Mouse (Mus musculus) cerebellum, adult 9-10 months (tissue): Measurements from ENCODE around the gene Pced1b.

Experiments used
- DNase-seq: peaks from one replicate; pipeline ENCODE4 v3.0.0; 2022

Pced1b gene

DNA sequence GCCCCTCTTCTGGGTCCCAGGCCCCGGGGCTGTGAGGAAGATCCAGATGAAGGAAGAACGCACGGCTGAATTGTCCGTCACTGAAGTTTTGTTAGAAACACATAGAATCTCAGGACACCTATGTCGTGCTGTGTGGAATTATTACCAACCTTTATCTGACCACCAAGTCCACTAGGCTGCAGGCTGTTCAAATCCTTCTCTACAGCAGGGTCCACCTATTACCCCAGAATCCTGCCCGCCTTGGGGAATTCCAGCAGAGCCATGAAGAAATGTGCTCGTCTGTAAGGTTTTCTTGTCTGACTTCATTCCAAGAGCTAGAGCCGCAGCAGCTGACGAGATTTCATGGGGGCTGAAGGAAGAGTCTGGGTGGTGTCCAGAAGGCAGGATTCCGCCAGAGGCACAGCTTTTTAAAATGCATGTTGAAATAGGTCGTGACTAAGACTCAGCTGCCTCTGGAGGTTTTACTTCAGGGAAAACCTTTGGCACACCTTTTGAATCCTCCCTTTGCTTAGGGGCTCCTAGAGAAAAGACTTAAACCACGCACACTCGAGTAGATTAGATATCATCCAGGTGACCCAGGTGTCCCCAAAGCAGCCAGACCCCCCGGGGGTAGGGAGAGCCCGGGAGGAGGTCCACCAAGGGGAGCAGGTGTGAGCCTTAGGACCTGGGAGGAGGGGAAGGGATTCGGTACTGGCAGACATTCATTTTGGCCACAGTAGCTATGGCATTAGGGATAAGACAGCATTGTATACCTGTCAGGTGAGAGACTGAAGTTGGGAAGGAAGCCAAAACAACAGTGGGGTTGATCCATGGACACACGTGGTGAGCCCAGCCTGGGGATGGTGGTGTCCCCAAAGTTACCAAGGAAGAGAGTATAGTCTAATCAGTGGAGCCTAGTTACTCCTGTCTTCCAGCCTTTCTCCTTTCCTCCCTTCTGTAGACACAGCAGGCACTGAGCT lies 160.9 kb downstream of the Pced1b start:
- no peak for DNase-seq

DNA sequence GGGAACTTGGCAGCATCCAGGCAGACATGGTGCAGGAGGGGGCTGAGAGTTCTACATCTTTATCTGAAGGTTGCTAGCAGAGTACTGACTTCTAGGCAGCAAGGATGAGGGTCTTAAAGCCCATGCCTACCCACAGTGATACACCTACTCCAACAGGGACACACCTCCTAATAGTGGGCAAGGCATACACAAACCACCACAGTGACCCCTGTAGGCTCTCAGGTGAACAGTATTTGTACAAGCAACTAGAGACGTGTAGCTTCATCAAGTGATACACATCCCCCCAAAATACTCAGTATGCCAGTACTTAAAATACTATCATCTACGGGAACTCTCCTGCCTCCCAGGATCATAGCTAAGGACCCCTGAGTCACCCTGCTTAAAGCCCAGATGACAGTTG lies 164.2 kb downstream of the Pced1b start:
- no peak for DNase-seq

DNA sequence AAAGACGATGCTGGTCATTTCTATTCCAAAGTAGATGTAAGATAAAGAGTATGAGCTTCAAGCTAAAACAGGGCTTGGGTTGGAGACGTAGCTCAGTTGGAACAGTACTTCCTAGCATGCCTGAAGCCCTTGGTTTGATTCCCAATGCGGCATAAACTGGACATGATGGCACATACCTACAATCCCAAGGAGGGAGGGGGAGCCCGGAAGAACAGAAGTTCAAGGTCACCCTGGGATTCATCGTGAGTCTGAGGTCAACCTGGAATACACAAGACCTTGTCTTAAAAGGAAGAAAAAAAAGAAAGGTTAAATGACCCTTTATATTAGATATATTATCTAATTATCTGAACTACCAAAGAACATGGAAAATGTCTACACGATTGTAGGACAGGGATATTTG lies 164.8 kb downstream of the Pced1b start:
- DNase-seq: no peak

DNA sequence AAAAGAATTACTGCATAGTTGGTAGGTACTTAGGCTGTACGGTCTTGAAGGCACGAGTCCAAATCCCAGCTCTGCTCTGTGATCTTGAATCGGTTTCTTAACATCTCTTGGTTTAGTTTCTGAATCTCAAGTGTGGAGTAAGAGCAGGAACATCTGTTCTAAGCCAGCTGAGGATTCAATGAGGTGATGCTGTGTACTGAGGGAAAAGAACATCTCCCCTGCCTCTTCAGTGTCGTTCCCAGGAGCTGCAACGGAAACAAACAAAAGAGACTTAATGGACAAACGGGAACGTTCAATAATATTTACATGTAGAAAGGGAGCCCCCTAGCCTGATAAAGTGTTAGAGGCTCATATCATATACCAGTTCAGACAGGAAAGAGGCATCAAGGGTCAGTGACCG lies 165.4 kb downstream of the Pced1b start:
- DNase-seq: no peak

DNA sequence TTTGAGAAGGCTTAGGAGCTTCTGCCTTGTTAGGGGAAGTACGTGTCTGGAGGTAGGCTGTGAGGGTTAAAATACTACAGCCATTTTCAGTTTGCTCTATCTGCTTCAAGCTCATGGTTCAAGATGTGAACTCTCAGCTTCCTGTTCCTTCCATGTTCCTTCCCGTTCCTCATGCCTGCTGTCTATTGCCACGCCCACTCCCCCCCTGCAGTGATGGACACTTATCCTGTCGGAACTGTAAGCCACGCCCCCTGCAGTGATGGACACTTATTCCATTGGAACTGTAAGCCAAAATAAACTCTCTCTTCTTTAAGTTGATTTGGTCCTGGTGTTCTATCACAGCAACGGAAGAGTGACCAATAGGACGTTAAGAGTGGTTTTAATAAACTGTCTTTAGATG lies 166.0 kb downstream of the Pced1b start:
- no peak for DNase-seq

DNA sequence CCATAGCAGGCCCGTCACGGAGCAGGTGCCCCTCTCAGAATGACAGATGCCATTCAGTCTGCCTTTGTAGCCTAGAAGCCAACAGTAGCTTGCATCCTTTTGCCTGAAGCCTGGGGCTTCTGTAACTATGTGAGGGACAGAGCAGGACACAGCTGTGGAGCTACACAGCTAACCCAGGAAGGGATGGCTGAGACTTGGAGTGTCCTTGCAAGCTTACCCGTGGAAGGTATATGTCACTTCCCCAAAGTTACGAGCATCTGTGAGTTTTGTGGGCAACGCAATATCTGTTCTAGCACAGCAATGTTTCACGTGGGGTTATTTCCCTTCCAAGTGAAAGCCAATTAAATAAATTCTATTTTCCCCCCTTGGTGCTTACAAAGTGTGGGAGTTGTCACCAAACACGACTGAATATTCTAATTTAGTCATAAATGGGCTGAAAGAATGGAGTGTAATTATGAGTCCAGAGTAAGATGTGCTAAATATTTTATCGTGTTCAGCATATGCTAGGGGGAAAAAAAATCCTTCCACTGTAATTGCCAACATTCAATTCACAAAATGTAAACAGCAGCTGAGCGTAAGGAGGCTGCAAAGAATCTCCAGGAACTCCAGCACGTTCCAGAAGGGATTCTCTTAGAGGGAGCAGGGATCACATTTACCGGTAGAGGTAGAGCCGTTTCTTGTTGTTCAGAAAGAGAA lies 168.0 kb downstream of the Pced1b start:
- no peak for DNase-seq

DNA sequence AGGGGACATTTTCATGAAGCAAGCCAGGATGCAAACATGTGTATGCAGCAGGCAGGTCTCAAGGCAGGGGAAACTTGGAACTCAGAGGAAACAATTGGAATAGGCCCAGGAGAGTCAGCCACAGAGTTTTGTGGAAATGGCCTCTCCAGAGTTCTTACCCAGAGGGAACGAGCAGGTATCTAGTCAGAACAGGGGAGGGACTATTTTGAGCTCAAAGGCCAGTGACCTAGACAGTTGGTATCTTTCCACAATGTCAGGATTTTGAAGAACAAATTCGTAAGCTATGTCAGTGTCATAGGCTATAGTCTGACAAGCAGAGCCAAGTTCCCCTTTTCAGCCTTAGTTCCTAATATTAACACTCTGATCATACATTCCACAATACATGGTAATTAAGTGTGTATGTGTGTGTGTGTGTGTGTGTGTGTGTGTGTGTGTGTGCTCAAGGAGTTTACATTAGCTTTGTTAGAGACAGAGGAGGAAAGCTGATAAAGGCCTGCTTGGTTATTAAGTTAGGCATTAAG lies 168.6 kb downstream of the Pced1b start:
- no peak for DNase-seq

DNA sequence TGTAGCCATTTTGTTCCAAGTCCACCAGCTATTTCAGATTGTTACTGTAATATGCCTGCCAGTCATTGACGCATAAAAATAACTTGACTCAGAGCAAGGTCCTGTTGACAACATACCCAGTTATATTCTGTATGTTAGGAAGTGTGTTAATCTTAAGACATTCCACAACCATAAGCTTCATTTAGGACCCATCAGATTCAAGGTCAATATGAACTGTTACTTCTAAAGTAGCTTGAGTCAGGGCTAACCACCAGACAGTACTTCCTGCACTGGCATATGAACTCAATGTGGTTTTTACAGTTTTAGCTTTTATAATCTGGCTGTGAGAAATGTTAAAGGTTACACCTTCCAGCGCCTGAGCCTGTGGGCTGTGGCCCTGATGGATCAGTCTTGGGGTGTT lies 173.4 kb downstream of the Pced1b start:
- DNase-seq: no peak

DNA sequence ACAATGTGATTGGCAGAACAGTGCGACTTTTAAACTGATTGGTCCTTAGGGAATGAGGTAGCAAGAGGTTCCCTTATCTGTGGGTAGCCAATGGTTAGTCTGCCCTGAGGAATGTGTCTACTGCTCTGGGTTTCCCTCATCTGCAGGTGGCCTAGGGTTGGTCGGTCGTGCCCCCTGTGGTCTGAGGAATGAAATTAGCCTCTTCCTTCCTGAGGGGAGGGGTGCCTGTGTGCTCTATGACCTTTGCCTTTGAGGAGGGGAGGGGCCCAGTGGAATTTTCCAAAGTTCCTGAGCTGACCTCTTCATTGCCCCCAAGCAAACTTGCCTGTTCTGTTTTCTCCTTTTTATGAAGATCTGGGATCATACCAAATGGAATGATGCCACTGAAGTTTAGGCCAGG lies 174.6 kb downstream of the Pced1b start:
- no peak for DNase-seq

DNA sequence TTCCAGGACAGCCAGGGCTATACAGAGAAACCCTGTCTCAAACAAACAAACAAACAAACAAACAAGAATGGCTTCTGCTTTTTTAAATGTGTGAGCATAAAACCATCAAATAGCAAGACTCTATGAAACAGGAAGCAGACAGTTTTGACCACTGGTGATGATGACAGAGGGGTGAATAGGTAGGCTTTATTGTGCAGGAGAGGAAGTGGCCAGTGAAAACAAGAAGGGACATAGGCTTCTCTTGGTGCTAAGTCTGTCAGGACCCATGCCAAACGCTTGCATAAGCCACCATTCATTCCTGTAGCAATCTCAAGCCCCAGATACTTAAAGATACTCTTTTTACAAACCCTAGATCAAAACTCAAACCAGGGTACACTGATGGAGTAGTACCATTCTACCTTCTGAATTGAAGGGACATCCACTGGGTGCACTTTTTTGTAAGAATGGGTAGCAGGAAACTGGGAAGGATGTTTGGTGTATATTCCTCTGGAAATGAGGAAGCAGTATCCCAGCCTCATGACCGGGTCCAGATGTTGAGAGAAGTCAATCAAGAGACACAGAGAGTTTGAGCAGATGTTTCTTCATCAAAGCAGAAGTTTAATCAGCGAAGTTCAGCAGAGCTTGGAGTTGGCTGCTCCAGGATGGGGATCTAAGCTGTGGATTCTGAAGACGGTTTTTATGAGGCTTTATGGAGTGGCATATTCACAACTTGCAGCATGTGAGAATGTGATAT lies 175.5 kb downstream of the Pced1b start:
- DNase-seq: no peak

DNA sequence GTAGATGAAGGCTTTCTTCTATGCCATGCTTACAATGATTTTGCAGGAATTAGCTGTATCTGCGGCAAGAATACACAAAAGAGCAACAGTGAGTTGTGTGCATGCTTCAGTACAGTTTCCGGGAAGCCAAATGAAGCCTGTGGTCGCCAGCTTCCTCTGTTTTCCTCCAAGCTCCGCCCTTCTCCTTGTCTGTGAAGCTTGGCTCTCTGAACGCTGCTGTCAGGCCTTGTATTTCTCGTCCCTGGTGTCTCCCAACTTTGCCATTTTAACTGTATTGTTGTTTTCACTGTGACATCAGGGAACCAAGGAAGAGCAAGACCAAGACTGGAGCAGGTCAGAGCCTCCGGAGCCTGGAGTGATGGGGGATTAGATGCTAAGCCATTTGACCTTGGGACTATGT lies 177.5 kb downstream of the Pced1b start:
- DNase-seq: no peak

DNA sequence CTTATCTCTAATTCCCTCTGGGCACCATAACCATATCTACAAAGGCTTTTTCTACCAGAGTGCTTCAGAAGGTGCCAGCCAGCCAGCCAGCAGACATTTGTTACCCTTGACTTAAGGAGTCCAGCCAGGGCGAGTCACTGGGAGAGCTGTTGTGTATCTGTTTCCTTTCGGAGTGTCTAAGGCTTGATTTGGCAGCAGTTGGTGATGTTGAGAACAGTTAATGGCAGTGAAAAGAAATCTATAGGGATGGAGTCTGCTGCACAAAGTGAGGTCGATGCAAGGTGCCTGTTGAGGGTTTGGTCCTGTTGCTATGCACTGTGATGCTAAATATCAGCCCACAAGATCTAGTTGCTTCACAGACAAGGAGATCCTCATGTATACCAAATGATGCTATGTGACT lies 178.1 kb downstream of the Pced1b start:
- no peak for DNase-seq

DNA sequence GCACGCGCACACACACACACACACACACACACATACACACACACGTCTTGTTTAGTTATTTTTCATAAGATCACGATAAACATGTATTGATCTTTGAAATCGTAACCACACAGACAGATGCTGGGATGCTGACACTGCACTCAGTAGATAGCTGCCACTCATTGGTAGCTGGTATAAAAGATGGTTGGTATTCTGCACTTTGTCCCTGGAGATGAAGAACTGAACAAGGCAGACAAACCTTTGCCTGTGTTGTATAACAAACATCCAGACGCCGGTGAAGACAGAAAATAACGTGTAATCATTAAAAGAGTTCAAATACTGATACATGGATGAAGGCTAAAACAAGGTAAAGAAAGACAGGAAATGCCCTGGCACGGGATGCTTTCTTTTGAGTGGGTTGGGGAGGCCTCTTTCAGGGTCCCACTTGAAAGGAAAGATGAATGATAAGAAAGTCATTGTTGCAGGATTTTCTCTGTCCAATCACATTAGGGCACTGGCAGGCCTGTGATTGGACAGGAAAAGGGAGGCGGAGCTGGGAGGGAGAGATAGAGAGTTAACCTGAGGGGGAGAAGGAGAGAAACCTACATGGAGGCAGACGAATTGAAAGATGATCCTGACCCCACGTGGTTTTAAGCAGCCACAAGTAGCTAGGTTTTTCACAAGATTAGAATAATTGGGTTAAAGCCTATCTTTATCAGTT lies 182.4 kb downstream of the Pced1b start:
- DNase-seq: no peak

DNA sequence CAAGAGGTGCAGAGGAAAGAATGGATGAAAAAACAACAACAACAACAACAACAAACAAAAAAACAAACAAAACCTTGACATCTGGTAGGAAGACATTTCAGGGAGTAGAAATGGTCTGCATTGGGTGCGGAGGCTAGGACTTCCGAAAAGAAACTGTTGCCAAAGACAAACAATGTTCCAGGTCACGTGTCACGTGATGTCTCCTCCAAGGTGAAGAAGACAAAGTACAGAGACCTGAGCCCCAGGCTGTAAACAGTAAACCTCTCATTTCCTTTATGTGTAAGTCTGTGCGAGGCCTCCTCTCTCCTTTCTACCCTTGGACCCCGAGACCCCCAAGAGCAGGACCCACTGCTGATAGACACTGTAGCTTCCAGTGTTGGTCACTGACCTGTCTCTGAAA lies 184.6 kb downstream of the Pced1b start:
- DNase-seq: no peak

DNA sequence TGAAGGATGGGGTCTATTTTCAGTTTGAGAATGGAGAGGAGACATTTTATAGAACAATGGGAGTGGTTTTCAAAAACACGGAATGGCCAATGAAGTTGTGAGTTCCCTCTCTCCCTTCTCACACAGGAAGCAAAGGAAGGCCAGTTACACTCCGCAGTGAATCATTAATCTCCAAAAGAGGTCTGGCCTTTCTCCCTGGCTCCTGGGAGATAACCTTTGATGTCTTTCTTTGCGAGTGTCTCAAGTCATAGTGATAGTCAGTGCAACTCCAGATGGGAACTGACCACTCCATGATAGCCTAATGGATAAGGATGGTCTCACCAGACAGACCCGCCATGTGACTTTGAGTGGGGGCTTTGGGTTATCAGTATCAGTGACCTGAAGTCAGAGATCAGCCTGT lies 185.3 kb downstream of the Pced1b start:
- DNase-seq: no peak
